Mouse (Mus musculus): ENCODE measurements around the gene Orc5.

- no peak for TF ChIP-seq GATA1 (IDR thresholded peaks at IDR 0.05; ENCODE audit: borderline replicate concordance, low read length)
- no peak for TF ChIP-seq FLI1 (IDR thresholded peaks at IDR 0.05; ENCODE audit: low read length)
Observed at GRCm38 (mm10) chr5:22532571-22532970, 17.7 kb downstream of the Orc5 start.

Measured in megakaryocyte, embryonic 14.5 days (primary cell).